Mouse (Mus musculus) thymus, postnatal 36 days (tissue): ENCODE data around the gene Fam193b.

Source experiments
- DNase-seq, 2 experiments: peaks; one replicate each; pipeline ENCODE4 v3.0.0; 2022; ENCODE audit warnings: mixed read lengths in 2 of 2

Fam193b gene

DNA sequence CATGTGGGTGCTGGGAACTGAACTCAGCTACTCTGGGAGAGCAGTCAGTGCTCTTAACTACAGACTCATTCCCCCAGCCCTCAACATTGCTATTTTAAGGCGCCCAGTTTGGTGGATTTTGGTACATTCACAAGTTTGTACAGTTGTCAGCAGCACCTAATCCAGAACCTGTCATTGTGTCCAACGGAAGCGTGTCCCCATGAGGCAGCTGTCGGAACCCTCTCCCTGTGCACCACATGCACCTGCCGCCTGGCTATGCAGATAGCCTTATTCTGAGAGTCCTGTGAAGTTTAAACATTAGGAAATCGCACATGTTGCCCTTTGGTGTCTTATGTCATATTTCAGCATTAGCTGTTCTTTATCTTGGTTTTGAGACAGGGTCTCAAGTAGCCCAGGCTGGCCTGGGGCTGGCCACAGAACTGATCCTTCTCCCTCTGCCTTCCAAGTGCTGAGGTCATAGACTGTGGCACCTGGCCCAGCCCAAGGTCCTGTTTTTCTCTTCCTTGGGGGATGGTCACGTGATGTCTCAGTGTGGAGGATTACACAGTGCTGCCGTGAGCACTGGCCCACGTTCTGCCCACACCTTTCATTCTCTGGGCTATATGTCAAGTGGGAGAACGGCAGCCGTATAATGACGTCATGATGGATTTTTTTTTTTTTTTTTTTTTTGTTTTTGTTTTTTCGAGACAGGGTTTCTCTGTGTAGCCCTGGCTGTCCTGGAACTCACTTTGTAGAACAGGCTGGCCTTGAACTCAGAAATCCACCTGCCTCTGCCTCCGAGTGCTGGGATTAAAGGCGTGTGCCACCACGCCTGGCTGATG, 45.0 kb downstream of the Fam193b start:
- no peak for DNase-seq

GRCm38 (mm10) chr13:55523951-55524600, 46.8 kb downstream of the Fam193b start:
- DNase-seq: no peak

- DNase-seq: no peak
Observed at GRCm38 (mm10) chr13:55523278-55523677, 47.6 kb downstream of the Fam193b start.

- no peak for DNase-seq
Observed at GRCm38 (mm10) chr13:55522730-55523129, 48.2 kb downstream of the Fam193b start.

GRCm38 (mm10) chr13:55519606-55520005, 51.3 kb downstream of the Fam193b start:
- no peak for DNase-seq

GRCm38 (mm10) chr13:55516955-55517354, 54.0 kb downstream of the Fam193b start:
- DNase-seq: peak; percentile 75 to 82

GRCm38 (mm10) chr13:55513828-55514227, 57.1 kb downstream of the Fam193b start:
- no peak for DNase-seq

GRCm38 (mm10) chr13:55513111-55513748, 57.7 kb downstream of the Fam193b start, which contains the start of gene Pdlim7:
TSS of gene Pdlim7 (minus strand) at chr13:55513676.
- DNase-seq: peak; percentile 82 to 86

DNA sequence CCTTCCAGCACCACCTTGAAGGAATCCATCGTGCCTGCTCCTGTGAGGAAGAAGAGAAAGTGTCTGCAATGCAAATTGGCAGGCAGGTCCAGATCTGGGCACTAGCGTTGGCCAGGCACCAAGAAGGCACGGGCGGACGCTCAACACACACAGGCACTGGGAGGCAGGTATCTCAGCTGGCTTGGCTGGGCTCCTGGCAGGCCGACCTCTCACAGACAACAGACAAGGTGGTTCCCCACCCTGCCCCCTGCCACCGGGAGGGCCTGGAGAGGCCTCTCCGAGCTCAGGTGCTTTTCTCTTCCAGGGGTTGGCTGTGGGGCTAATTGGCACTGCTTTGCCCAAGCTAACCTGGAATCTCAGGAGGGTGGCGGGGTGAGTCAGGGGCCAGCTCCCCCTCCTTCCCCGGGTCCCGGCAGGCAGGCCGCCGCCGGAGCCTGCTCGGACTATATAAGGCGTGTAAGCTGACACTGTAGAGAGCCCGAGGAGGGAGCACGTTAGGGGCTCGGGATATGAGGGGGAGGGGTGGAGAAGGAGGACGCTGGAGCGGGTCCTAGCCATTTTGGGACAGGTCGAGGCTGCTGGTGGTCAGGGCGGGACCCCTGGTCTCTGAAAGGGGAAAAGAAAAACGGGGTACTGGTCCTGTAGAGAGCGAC, 58.4 kb downstream of the Fam193b start:
- DNase-seq: peak; percentile 23 to 35

DNA sequence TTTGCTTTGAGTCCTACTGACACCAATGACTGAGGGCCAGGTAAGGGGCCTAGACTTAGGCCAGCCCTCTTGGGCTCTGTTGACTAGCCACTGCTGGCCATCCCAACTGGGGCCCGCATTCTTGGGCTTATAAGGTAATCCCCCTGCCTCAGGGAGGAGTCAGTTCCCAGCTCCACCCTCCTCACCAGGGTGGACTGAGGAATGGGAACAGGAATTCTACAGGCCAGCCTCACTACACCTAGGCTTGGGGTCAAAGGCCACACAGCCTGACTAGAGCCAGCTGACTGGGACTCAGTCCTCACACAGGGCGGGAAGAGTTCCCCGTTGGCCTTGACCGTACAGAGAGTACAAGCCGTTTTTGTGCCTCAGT, 59.4 kb downstream of the Fam193b start:
- no peak for DNase-seq

- no peak for DNase-seq
Observed at GRCm38 (mm10) chr13:55510668-55511491, 60.0 kb downstream of the Fam193b start.

- DNase-seq: no peak
Observed at GRCm38 (mm10) chr13:55510332-55510667, 60.6 kb downstream of the Fam193b start.

DNA sequence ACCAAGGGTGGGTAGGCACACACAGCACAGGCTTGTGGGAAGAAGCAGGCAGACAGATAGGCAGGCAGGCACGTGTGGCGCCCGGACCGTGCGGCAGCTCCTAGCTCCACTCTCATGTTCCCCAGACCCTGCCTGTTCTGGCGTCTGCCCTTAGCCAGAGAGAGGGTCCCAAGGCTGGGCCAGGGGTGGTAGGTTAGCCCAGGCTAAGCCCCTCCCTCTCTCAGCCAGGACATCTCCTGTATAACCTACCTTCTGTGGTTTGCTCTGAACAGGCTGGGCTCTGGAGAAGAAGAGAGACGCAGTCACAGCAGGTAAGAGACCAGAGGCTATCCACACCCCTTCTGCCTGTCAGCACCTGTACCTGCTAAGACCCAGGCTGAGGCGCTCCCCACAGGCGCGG, 62.4 kb downstream of the Fam193b start:
- DNase-seq: no peak

DNA sequence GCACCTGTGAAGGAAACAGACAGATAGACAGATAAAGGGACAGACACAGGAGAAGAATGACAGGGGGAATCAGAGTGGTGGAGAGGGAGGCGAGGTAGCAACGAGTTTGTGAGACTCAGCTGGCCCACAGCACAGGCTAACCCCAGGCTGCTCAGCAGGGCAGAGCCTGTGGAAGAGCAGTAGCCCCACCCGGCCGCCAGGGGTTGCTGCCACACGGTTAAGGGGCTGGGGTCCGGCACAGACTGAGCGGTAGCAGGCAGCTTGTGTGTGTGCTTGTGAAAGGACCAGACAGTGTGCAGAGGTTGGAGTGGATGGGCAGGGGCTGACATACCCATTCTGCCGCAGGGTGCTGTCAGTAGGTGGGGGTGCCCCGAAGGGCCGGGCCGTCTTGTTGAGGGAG, 63.0 kb downstream of the Fam193b start:
- DNase-seq: no peak

DNA sequence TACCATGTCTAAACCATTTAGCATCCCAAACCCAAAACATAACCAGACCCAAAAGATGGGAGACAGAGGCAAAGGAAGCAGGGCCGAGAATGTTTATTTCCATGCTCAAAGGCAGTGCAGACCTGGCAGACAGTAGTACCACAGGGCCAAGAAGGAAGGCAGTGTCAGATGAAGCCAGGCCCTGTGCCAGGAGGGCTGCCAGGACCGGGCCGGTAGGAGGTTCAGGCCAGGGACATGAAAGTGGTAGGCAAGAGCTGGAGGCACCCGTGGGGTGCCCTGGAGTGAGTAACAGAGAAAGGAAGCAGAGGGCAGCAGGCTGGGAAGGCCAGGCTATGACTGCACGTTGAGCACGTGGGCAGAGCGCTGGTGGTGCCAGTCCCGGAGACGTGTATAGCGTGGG, 64.2 kb downstream of the Fam193b start:
- no peak for DNase-seq

DNA sequence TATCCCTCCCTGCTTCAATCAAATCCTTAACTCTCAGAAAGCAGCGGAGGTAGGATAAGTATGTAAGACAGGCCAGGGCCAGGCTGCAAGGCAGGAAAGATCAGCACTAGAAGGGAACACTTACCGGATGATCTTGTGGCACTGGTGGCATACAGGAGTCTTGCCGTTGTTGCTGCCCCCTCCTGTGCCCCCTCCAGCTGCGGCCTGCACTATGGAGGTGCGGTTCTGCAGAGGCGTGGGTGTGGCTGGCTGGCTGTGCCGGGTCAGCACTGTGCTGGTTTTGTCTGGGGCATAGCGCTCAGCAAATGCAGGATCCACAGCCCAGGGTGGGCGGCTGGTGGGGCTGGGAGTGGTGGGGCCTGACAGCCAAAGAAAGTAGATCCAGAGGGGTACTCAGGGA, 65.1 kb downstream of the Fam193b start:
- no peak for DNase-seq

DNA sequence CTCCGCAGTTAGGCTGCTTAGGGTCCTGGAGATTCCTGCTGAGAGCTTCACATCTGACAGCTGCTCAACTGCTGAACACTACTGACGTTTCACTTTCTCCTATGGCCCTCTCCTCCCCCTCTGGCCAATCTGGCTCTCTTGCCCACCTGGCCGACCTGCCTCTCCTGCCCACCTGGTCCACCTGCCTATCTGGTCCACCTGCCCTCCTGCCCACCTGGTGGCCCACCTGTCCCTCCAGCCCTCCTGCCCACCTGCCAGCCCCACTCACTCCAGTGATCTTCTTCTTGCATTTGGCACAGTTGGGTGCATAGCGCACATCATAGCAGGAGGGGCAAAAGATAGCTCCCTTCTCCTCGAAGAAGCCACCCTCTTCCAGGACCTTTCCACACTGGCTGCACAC, 66.5 kb downstream of the Fam193b start:
- no peak for DNase-seq

GRCm38 (mm10) chr13:55502405-55502804, 68.5 kb downstream of the Fam193b start:
- DNase-seq: no peak

GRCm38 (mm10) chr13:55500575-55500974, 70.3 kb downstream of the Fam193b start:
- no peak for DNase-seq

DNA sequence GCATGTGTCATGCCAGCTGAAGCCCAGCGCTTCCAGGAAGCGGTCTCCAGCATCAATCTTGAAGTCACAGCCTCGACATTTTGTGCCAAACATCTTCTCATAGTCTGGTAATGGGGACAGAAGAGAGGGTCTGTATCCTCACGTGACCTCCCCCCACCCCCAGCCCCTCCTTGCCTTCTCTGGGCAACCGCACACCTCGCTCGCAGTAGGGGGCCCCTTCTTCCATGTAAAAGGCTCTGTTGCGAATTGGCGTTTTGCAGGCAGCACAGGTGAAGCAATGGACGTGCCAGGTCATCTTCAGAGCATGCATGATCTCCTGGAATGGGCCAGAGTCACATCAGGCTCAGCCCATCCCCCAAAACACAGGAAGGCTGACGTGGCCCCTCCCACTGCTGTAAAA, 72.0 kb downstream of the Fam193b start:
- no peak for DNase-seq

DNA sequence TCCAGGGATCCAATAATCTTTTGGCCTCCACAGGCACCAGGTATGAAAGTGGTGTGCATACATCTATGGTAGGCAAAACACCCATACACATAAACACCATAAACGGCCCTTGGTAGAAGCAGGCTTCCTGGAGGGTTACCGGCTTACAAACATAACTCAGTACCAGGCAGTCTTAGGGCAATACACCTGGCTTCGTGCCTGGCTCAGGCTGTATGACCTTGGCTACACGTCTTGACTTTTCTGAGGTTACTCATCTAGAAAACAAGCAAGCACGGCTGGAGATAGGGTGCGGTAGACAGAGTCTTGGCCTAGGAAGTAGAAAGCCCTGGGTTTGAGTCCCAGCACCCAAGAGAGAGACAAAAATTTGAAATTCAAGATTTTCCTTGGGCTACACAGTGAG, 74.3 kb downstream of the Fam193b start:
- no peak for DNase-seq

DNA sequence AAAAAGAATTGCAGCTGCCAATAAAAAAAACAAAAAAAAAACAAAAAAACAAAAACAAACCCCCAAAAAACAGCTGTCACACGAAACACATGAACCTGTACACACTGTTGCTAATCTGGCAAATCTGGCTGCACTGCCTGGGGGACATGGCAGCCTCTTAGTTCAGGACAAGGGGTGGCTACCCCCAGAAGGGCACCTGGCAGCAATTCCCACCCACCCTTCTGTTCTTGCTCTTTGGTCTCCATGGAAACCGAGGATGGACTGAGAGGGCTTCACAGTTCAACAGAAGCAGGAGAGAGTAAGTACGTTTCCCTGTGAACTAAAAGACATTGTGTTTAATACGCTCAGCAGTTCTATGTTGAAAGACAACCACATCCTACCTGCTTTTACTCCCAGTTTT, 75.2 kb downstream of the Fam193b start:
- DNase-seq: no peak
